Mouse (Mus musculus) cortical plate, adult 2 months (tissue): ENCODE results near the gene Cpsf7. TPM values are rescaled to one million over a fixed set of nuclear protein-coding genes. Genes with fewer than 3 reads are reported as not detected.

Source experiments
- H3K27ac ChIP-seq: fragments of 200-500 bp; 2 replicates; pipeline ENCODE4 v1.5.1; 2012; ENCODE audit warnings: low read length, control low read depth, inconsistent platforms; ENCODE audit not compliant: insufficient read depth
- H3K4me1 ChIP-seq: fragments of 200-500 bp; 2 replicates; pipeline ENCODE4 v1.6.1; 2011; ENCODE audit warnings: low read length; ENCODE audit not compliant: control insufficient read depth, insufficient read depth
- H3K4me3 ChIP-seq: fragments of 200-500 bp; 2 replicates; pipeline ENCODE4 v1.5.1; 2011; ENCODE audit warnings: mild to moderate bottlenecking, low read length, control low read depth; ENCODE audit not compliant: insufficient read depth
- CTCF ChIP-seq: fragments of 200-500 bp; IDR thresholded peaks from 2 replicates; pipeline ENCODE4 v1.5.1; 2011; ENCODE audit warnings: mild to moderate bottlenecking, control low read depth, low read length; ENCODE audit not compliant: insufficient read depth; ENCODE audit errors: extremely low read depth
- POLR2A ChIP-seq: fragments of 200-500 bp; IDR thresholded peaks from 2 replicates; pipeline ENCODE4 v1.6.1; 2011; ENCODE audit warnings: mild to moderate bottlenecking, low read length, control low read depth; ENCODE audit not compliant: insufficient read depth; ENCODE audit errors: extremely low read depth
- polyA plus RNA-seq: library from polyadenylated mRNA; depleted of rRNA; stranded (reverse); fragments of >200 nt; gene quantifications from 2 replicates; pipeline ENCODE4 v1.2.3, GENCODE M21; 2012; rRNA removed

Gene Cpsf7
- polyA plus RNA-seq = 79.6 and 83.0 TPM in 2 replicates

DNA sequence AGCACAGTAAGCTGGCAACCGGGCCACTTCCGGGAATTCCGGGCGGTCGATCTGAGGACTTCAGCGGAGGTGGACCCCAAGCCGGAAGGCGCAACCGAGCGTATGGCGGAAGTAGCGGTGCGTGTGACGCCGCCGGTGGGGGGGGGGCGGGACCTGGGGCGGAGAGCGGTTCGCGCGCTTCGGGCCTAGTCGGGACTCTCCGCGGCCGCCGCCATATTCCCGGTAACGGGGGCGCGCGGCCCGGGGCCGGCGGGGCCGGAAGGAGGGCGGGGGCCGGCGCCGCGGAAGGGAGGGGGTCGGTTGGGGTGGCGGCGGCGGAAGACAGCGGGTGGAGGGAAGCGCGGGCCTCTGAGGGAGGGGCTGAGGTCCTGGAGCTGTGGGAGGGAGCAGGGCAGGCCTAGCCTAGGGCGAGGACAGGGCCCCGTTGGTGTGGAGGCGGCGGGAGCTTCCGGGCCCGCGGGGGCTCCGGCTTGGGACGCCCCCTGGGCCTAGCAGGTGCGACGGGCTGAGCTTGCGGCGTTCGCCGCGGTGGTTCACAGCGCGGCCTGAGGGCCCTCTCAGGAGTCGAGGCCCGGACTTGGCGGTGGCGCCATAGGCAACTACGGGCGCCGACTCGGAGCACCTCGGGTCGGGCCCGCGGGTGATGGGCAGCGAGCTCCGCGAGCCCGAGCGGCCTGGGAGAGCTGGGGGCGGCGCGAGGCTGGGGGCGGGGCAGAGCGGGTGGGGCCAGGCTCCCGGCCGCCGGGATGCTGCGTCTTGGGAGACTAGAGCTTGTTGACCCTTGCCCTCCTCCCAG, at the start of gene Cpsf7:
Gene Cpsf7 (plus strand): TSS at position 161 of the 796 bp plus-strand sequence.
- peak within 1 kb of the TSS; percentile 90 for H3K4me3 ChIP-seq
- TF ChIP-seq CTCF = no peak
- peak; percentile 66 for TF ChIP-seq POLR2A
- H3K4me1 ChIP-seq = peaks cover 5% of the 10 kb centered on the region
- peak within 1 kb of the TSS; percentile 100 for H3K27ac ChIP-seq

- no peak overlapping the region for H3K27ac ChIP-seq
- H3K4me1 ChIP-seq = no peaks in the 10 kb centered on the region
Observed at GRCm38 (mm10) chr19:10479541-10479940, 45.5 kb upstream of the Cpsf7 start.

DNA sequence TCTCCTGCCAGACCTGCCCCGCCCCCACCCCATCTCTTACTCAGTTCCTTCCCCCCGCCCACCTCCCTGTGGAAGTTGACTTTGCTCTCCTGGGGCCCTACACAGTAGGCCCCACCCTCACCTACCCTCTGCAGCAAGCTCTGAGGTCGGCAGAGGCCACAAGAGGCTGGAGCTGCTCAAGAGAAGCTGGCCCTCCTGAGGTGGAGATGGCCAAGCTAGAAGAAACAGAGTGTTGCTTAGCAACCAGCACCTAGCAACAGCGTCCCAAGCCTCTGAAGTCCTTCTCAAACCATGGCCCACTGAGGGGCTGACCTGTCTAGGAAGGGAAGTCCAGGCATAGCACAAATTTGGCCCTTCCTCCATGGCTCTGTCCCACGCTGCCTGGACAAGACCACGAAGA, 42.4 kb upstream of the Cpsf7 start, which contains the start of gene Ppp1r32:
Gene Ppp1r32 (minus strand): TSS at position 226 of the 400 bp plus-strand sequence.
- TF ChIP-seq CTCF (no peak), POLR2A (no peak)
- no peak within 1 kb of the TSS for H3K27ac ChIP-seq
- no peak within 1 kb of the TSS for H3K4me3 ChIP-seq
- H3K4me1 ChIP-seq = no peaks in the 10 kb centered on the region

More at GRCm38 (mm10) chr19:10479541-10479940, 45.5 kb upstream of the Cpsf7 start:
- TF ChIP-seq CTCF = no peak
- TF ChIP-seq POLR2A = no peak
- H3K4me3 ChIP-seq = no peak overlapping the region

- H3K27ac ChIP-seq = no peak overlapping the region
- TF ChIP-seq CTCF (peak; percentile 96), POLR2A (no peak)
- no peaks in the 10 kb centered on the region for H3K4me1 ChIP-seq
- no peak overlapping the region for H3K4me3 ChIP-seq
Observed at GRCm38 (mm10) chr19:10486264-10486738, 38.8 kb upstream of the Cpsf7 start.

- TF ChIP-seq CTCF (no peak), POLR2A (no peak)
- Histone ChIP-seq H3K27ac (no peak overlapping the region), H3K4me3 (no peak overlapping the region), H3K4me1 (peaks cover 4% of the 10 kb centered on the region)
Observed at GRCm38 (mm10) chr19:10495670-10496069, 29.4 kb upstream of the Cpsf7 start.

GRCm38 (mm10) chr19:10496976-10497375, 28.1 kb upstream of the Cpsf7 start:
- Histone ChIP-seq H3K27ac (no peak overlapping the region), H3K4me3 (no peak overlapping the region), H3K4me1 (peaks cover 5% of the 10 kb centered on the region)
- TF ChIP-seq POLR2A (no peak), CTCF (no peak)

DNA sequence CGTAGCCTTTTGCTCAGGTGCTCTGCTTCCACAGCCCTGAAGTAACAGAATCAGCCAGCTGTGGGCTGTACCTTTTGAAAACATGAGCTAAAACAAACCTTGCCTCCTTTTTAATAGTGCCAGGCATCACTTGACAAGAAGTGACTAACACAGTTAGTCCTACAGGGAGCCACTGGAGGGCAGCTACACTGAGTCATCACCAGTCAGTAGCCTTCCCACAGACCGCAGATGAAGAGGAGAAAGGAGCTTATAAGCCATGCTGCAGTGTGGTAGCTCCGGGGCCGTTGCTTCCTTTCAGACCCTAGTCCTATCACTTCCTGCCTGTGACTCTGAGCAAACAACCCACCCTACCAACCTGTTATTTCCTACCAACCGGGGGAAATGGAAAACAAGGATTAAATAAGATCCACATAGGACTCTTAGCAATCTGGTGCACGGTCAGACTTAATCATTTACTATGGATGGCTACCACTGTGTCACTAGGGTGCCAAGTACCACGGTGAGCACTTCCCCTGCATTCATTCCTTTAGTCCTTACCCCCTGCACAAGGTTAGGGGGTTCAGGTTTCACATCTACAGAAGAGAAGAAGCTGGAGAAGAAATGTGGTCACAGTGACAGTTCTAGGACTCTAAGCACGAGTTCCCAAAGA, 27.4 kb upstream of the Cpsf7 start:
- TF ChIP-seq POLR2A (no peak), CTCF (no peak)
- Histone ChIP-seq H3K4me1 (peaks cover 5% of the 10 kb centered on the region), H3K27ac (no peak overlapping the region), H3K4me3 (no peak overlapping the region)

- Histone ChIP-seq H3K4me1 (peaks cover 5% of the 10 kb centered on the region), H3K4me3 (no peak overlapping the region), H3K27ac (no peak overlapping the region)
- no peak for TF ChIP-seq CTCF
- TF ChIP-seq POLR2A = no peak
Observed at GRCm38 (mm10) chr19:10500581-10500980, 24.5 kb upstream of the Cpsf7 start.

DNA sequence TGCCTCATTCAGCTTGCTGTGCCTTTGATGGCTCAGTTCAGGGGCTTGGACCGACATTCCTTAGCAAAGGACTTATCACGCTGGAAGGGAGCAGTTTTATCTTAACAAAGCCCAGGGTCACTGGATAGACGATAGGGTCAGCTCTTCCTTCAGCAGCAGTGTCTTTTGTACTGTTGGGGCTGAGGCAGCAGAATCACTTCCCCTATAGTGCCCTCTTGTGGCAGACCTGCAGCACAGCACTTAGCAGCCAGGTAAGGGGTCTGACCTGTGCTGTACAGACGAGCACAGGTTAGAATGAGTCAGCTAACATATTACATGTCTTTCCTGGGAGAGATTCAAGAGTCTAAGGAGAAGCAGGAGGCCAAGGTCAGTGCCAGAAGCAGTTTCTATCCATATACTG, 22.5 kb upstream of the Cpsf7 start:
- TF ChIP-seq CTCF = peak; percentile 85
- TF ChIP-seq POLR2A = no peak
- no peak overlapping the region for H3K27ac ChIP-seq
- H3K4me3 ChIP-seq = no peak overlapping the region
- peaks cover 3% of the 10 kb centered on the region for H3K4me1 ChIP-seq
